Mouse (Mus musculus): ENCODE measurements around the gene Vmn1r174. TPM values are rescaled to one million over a fixed set of nuclear protein-coding genes. Genes with fewer than 3 reads are reported as not detected.
"Not testable (repeated sequence)": the region's sequence is repeated elsewhere in the genome, so short reads cannot be mapped to it uniquely, and the experiment has no call there.

The Vmn1r174 gene
- total RNA-seq (2021) = not detected
- long read RNA-seq, experiment 1 = 0 reads
- long read RNA-seq, experiment 2 = 0 reads

DNA sequence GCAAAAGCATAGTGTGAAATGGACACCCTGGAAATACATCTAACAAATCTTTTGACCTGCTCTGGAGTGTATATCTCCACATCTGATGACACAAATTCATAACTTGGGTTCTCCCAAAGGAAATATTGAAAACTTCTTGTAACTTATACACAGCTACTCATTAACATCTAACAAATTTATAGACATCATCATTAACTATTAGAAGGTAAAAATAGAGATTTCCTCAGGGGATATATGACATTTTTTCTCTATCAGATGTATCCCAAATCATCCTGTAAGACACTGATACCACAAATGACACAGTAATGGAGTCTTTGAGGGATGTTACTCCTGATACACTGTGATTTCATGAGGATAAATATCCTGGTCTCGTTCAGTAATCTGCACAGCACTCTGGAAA is at the start of gene Vmn1r174:
TSS of gene Vmn1r174 (plus strand) at position 301 of the 400 bp plus-strand sequence.
- DNase-seq (ENCODE audit: low spot score in 2 of 2) = not testable (repeated sequence)

DNA sequence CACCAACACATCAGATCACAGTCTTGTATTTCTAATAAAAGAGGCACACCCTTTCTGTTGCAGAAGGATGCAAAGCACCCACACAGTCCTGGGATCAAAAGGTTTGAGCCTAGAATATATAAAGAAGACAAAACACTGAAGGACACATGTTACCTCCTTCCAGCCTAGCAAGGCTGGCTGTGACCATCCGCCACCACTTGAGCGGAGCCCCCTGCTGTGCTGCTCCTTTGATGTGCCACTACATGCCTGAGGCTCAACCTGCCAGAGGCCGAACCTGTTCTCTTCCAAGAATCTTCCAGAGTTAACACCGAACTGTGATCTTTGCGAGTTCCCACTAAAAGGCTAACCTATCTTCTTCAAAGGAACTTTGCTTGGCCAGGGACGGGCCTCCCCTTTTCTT is 32.5 kb downstream of the Vmn1r174 start:
- no peak for DNase-seq (ENCODE audit: low spot score in 2 of 2)

DNA sequence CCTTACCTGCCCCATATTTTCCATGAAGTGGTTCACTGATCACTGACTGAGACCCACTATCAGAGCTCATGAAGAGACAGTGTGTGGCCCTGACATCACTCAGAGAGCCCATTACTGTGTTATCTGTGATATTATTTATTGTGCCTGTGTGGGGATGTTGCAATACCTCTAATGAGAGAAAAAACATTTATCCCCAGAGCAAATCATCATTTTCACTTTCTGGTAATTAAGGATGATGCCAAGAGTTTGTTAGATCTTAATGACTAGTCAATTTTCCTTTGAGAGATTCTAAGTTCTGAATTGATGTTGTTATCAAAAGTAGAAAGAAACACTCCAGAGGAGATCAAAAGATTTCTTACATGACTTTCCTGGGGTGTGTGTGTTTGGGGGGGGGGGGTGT is 58.5 kb downstream of the Vmn1r174 start, which contains the start of gene Vmn1r175:
TSS of gene Vmn1r175 (minus strand) at position 101 of the 400 bp plus-strand sequence.
- DNase-seq (ENCODE audit: low spot score in 2 of 2) = not testable (repeated sequence)

Other genes with a start within 250 kb of the Vmn1r174 start
- not detected for gene Vmn1r167, start 245.1 kb upstream of the Vmn1r174 start, total RNA-seq (2021)
- not detected for gene Vmn1r168, start 212.5 kb upstream of the Vmn1r174 start, total RNA-seq (2021)
- gene Vmn1r169, start 176.7 kb upstream of the Vmn1r174 start, total RNA-seq (2021) = not detected
- gene Vmn1r170, start 146.1 kb upstream of the Vmn1r174 start, total RNA-seq (2021) = not detected
- gene Vmn1r171, start 121.5 kb upstream of the Vmn1r174 start, total RNA-seq (2021) = not detected
- gene Vmn1r172, start 94.0 kb upstream of the Vmn1r174 start, total RNA-seq (2021) = not detected
- gene Vmn1r173, start 51.6 kb upstream of the Vmn1r174 start, total RNA-seq (2021) = not detected
- gene Vmn1r175, start 58.4 kb downstream of the Vmn1r174 start, total RNA-seq (2021) = not detected
- not detected for gene Vmn1r176, start 85.1 kb downstream of the Vmn1r174 start, total RNA-seq (2021)
- gene Vmn1r177, start 114.2 kb downstream of the Vmn1r174 start, total RNA-seq (2021) = not detected
- not detected for gene Vmn1r178, start 139.7 kb downstream of the Vmn1r174 start, total RNA-seq (2021)
- gene Vmn1r179, start 174.7 kb downstream of the Vmn1r174 start, total RNA-seq (2021) = not detected
- not detected for gene Vmn1r180, start 198.4 kb downstream of the Vmn1r174 start, total RNA-seq (2021)
- gene Vmn1r181, start 222.3 kb downstream of the Vmn1r174 start, total RNA-seq (2021) = not detected
- gene V1rd19, start 249.4 kb downstream of the Vmn1r174 start, total RNA-seq (2021) = not detected

All from gastrocnemius, postnatal 4 days (tissue).